Mouse (Mus musculus) limb, embryonic 14.5 days (tissue): ENCODE measurements around the gene Macrod1. TPM values are rescaled to one million over a fixed set of nuclear protein-coding genes. Genes with fewer than 3 reads are reported as not detected.

Experiments used
- ATAC-seq: fragments of 200-750 bp; cut with Nextera tagmentation; 2 replicates; pipeline ENCODE4 v1.8.0; 2017; ENCODE audit warnings: low read depth, moderate number of reproducible peaks, moderate TSS enrichment; ENCODE audit not compliant: low FRiP score
- DNase-seq: peaks from one replicate; pipeline ENCODE4 v3.0.0-alpha.2; 2015; ENCODE audit warnings: low spot score
- H3K27ac ChIP-seq: fragments of 300-500 bp; sonication (generic); replicated peaks from 2 replicates; pipeline ENCODE4 v1.5.1; 2014; ENCODE audit warnings: low read depth, mild to moderate bottlenecking, low read length, moderate library complexity, mixed read lengths
- H3K27me3 ChIP-seq: fragments of 300-500 bp; sonication (generic); 2 replicates; pipeline ENCODE4 v1.6.1; 2014; ENCODE audit warnings: low read length, mixed read lengths; ENCODE audit not compliant: control insufficient read depth, insufficient read depth
- H3K36me3 ChIP-seq: fragments of 300-500 bp; sonication (generic); 2 replicates; pipeline ENCODE4 v1.6.1; 2014; ENCODE audit warnings: mild to moderate bottlenecking, low read length, moderate library complexity, mixed read lengths; ENCODE audit not compliant: control insufficient read depth, insufficient read depth
- H3K4me1 ChIP-seq: fragments of 300-500 bp; sonication (generic); 2 replicates; pipeline ENCODE4 v1.6.1; 2014; ENCODE audit warnings: antibody characterized with exemption, low read length, mixed read lengths; ENCODE audit not compliant: control insufficient read depth, insufficient read depth
- H3K4me2 ChIP-seq: fragments of 300-500 bp; sonication (generic); replicated peaks from 2 replicates; pipeline ENCODE4 v1.6.1; 2014; ENCODE audit warnings: low read depth, mild to moderate bottlenecking, low read length, moderate library complexity; ENCODE audit not compliant: severe bottlenecking
- H3K4me3 ChIP-seq: fragments of 300-500 bp; sonication (generic); replicated peaks from 2 replicates; pipeline ENCODE4 v1.5.1; 2014; ENCODE audit warnings: low read length
- H3K9ac ChIP-seq: fragments of 300-500 bp; sonication (generic); 2 replicates; pipeline ENCODE4 v1.6.1; 2014; ENCODE audit warnings: mild to moderate bottlenecking, low read depth, low read length, moderate library complexity; ENCODE audit not compliant: severe bottlenecking
- H3K9me3 ChIP-seq: fragments of 300-500 bp; sonication (generic); 2 replicates; pipeline ENCODE4 v1.6.1; 2016; ENCODE audit warnings: low read length; ENCODE audit not compliant: control insufficient read depth
- POLR2A ChIP-seq: fragments of 200-500 bp; IDR thresholded peaks from 2 replicates; pipeline ENCODE4 v1.8.0; 2012; ENCODE audit warnings: inconsistent platforms, mild to moderate bottlenecking, moderate library complexity, borderline replicate concordance; ENCODE audit not compliant: insufficient read depth, insufficient read length; ENCODE audit errors: extremely low read depth
- WGBS: fragments of 180-500 bp; shearing (Covaris S2); extraction: QIAGEN DNeasy Blood & Tissue Kit; methylation state at CpG from one replicate; pipeline ENCODE4 v1.1.7; 2014; 5-methylcytosine and 5-hydroxymethylcytosine counted together
- polyA plus RNA-seq, 2 experiments: library from polyadenylated mRNA; depleted of rRNA in 1 of 2; stranded (reverse) in 1 of 2; unstranded in 1 of 2; fragments of >200 nt; fragmentation: Nextera tagmentation in 1 of 2; extraction: Ambion mirVana in 1 of 2; gene quantifications; 2 replicates each; pipeline versions ENCODE4 v1.2.1 to v1.2.3; 2012 to 2014

The Macrod1 gene
- polyA plus RNA-seq, 2 experiments, result 19.7 to 24.6 TPM

GRCm38 (mm10) chr19:7146376-7146775, 89.8 kb downstream of the Macrod1 start:
- 81% methylated on average over 13 of the region's 13 CpGs for WGBS
- Histone ChIP-seq H3K9me3 (no peaks in the 10 kb centered on the region), H3K36me3 (no peaks in the 10 kb centered on the region), H3K4me1 (peaks cover 36% of the 10 kb centered on the region), H3K27ac (no peak overlapping the region), H3K4me2 (no peak overlapping the region), H3K4me3 (no peak overlapping the region), H3K9ac (no peak overlapping the region), H3K27me3 (0 out of 2 replicates have a peak, but pooled peaks cover 4% of the 10 kb centered on the region)
- no peak for TF ChIP-seq POLR2A
- ATAC-seq (no peak), DNase-seq (no peak)

GRCm38 (mm10) chr19:7148096-7148495, 91.5 kb downstream of the Macrod1 start:
- H3K27ac ChIP-seq, result no peak overlapping the region
- no peak overlapping the region for H3K4me3 ChIP-seq
- TF ChIP-seq POLR2A, result no peak
- H3K4me2 ChIP-seq, result no peak overlapping the region
- no peaks in the 10 kb centered on the region for H3K9me3 ChIP-seq
- WGBS, result 28% methylated on average over 4 of the region's 4 CpGs
- no peak for DNase-seq
- no peak overlapping the region for H3K9ac ChIP-seq
- H3K4me1 ChIP-seq, result peaks cover 30% of the 10 kb centered on the region
- 0 out of 2 replicates have a peak, but pooled peaks cover 4% of the 10 kb centered on the region for H3K27me3 ChIP-seq
- H3K36me3 ChIP-seq, result no peaks in the 10 kb centered on the region
- no peak for ATAC-seq

GRCm38 (mm10) chr19:7148541-7149085, 92.0 kb downstream of the Macrod1 start:
- no peak overlapping the region for H3K4me2 ChIP-seq
- WGBS, result 60% methylated on average over 8 of the region's 8 CpGs
- DNase-seq (no peak), ATAC-seq (no peak)
- H3K4me3 ChIP-seq, result no peak overlapping the region
- H3K9ac ChIP-seq, result no peak overlapping the region
- H3K9me3 ChIP-seq, result no peaks in the 10 kb centered on the region
- H3K36me3 ChIP-seq, result no peaks in the 10 kb centered on the region
- no peak overlapping the region for H3K27ac ChIP-seq
- peaks cover 30% of the 10 kb centered on the region for H3K4me1 ChIP-seq
- H3K27me3 ChIP-seq, result 0 out of 2 replicates have a peak, but pooled peaks cover 4% of the 10 kb centered on the region
- TF ChIP-seq POLR2A, result no peak

GRCm38 (mm10) chr19:7149158-7149685, 92.6 kb downstream of the Macrod1 start:
- ATAC-seq (no peak), DNase-seq (no peak)
- no peak for TF ChIP-seq POLR2A
- Histone ChIP-seq H3K27me3 (0 out of 2 replicates have a peak, but pooled peaks cover 4% of the 10 kb centered on the region), H3K4me1 (peaks cover 26% of the 10 kb centered on the region), H3K4me3 (no peak overlapping the region), H3K9ac (no peak overlapping the region), H3K4me2 (no peak overlapping the region), H3K27ac (no peak overlapping the region), H3K9me3 (no peaks in the 10 kb centered on the region), H3K36me3 (no peaks in the 10 kb centered on the region)
- WGBS, result 63% methylated on average over 7 of the region's 7 CpGs

- DNase-seq, result no peak
- Histone ChIP-seq H3K9ac (no peak overlapping the region), H3K4me2 (no peak overlapping the region), H3K27ac (no peak overlapping the region), H3K4me1 (peaks cover 29% of the 10 kb centered on the region), H3K36me3 (no peaks in the 10 kb centered on the region), H3K9me3 (no peaks in the 10 kb centered on the region), H3K4me3 (no peak overlapping the region), H3K27me3 (no peaks in the 10 kb centered on the region; the same call in 1 of the 2 replicates)
- no peak for TF ChIP-seq POLR2A
- ATAC-seq, result no peak
- WGBS, result 72% methylated on average over 7 of the region's 7 CpGs
These were observed 94.8 kb downstream of the Macrod1 start for GRCm38 (mm10) chr19:7151300-7151926.
